Mouse (Mus musculus) small intestine, adult 2 months (tissue): ENCODE measurements around the gene Hoxd8. TPM values are rescaled to one million over a fixed set of nuclear protein-coding genes. Genes with fewer than 3 reads are reported as not detected.

Experiments
- H3K27ac ChIP-seq: fragments of 200-500 bp; 2 replicates; pipeline ENCODE4 v1.5.1; 2012; ENCODE audit warnings: low read depth, low read length, control low read depth, inconsistent platforms; ENCODE audit not compliant: insufficient read depth
- H3K27me3 ChIP-seq: fragments of 200-500 bp; 2 replicates; pipeline ENCODE4 v1.6.1; 2012; ENCODE audit warnings: mild to moderate bottlenecking, moderate library complexity, low read length, inconsistent platforms; ENCODE audit not compliant: control insufficient read depth, insufficient read depth
- H3K36me3 ChIP-seq: fragments of 200-500 bp; 2 replicates; pipeline ENCODE4 v1.6.1; 2012; ENCODE audit warnings: mild to moderate bottlenecking, low read length, control low read depth, inconsistent platforms; ENCODE audit not compliant: control insufficient read depth, insufficient read depth
- H3K4me1 ChIP-seq: fragments of 200-500 bp; 2 replicates; pipeline ENCODE4 v1.6.1; 2012; ENCODE audit warnings: low read length, inconsistent platforms, mixed read lengths; ENCODE audit not compliant: control insufficient read depth, insufficient read depth, insufficient read length
- H3K4me3 ChIP-seq: fragments of 200-500 bp; 2 replicates; pipeline ENCODE4 v1.5.1; 2012; ENCODE audit warnings: low read depth, mild to moderate bottlenecking, control low read depth, inconsistent platforms, low read length, moderate library complexity
- CTCF ChIP-seq: fragments of 200-500 bp; IDR thresholded peaks from 2 replicates; pipeline ENCODE4 v1.5.1; 2012; ENCODE audit warnings: low read depth, mild to moderate bottlenecking, control low read depth, inconsistent platforms, low read length, moderate library complexity, mixed read lengths; ENCODE audit not compliant: insufficient replicate concordance, insufficient read length; ENCODE audit errors: extremely low read depth
- POLR2A ChIP-seq: fragments of 200-500 bp; IDR thresholded peaks from 2 replicates; pipeline ENCODE4 v1.6.1; 2012; ENCODE audit warnings: low read depth, mild to moderate bottlenecking, control low read depth, inconsistent platforms, low read length, moderate library complexity
- WGBS: fragments of 180-500 bp; shearing (Covaris S2); methylation state at CpG from one replicate; pipeline ENCODE4 v1.1.7; 2018; 5-methylcytosine and 5-hydroxymethylcytosine counted together
- polyA plus RNA-seq: library from polyadenylated mRNA; depleted of rRNA; stranded (reverse); fragments of >200 nt; gene quantifications from 2 replicates; pipeline ENCODE4 v1.2.3, GENCODE M21; 2012

Gene Hoxd8
- polyA plus RNA-seq, 1 experiment: 3.1 TPM

GRCm38 (mm10) chr2:74721882-74722281, 17.5 kb downstream of the Hoxd8 start:
- Histone ChIP-seq H3K36me3 (no peaks in the 10 kb centered on the region), H3K4me1 (peaks cover 8% of the 10 kb centered on the region), H3K4me3 (no peak overlapping the region), H3K27me3 (peaks cover 15% of the 10 kb centered on the region), H3K27ac (no peak overlapping the region)
- WGBS: 5% methylated on average over 6 of the region's 6 CpGs
- TF ChIP-seq POLR2A (no peak), CTCF (no peak)

- 48% methylated on average over 8 of the region's 8 CpGs for WGBS
- peaks cover 25% of the 10 kb centered on the region for H3K27me3 ChIP-seq
- TF ChIP-seq POLR2A (no peak), CTCF (no peak)
- H3K27ac ChIP-seq: no peak overlapping the region
- peaks cover 10% of the 10 kb centered on the region for H3K4me1 ChIP-seq
- no peak overlapping the region for H3K4me3 ChIP-seq
- H3K36me3 ChIP-seq: no peaks in the 10 kb centered on the region
These were observed 18.5 kb downstream of the Hoxd8 start for GRCm38 (mm10) chr2:74722949-74723348.

- H3K4me3 ChIP-seq: no peak overlapping the region
- no peak for TF ChIP-seq CTCF
- no peak for TF ChIP-seq POLR2A
- peaks cover 10% of the 10 kb centered on the region for H3K4me1 ChIP-seq
- no peaks in the 10 kb centered on the region for H3K36me3 ChIP-seq
- peaks cover 31% of the 10 kb centered on the region for H3K27me3 ChIP-seq
- no peak overlapping the region for H3K27ac ChIP-seq
- 35% methylated on average over 7 of the region's 7 CpGs for WGBS
These were observed 20.0 kb downstream of the Hoxd8 start for GRCm38 (mm10) chr2:74724244-74725015.

GRCm38 (mm10) chr2:74725171-74725570, 20.8 kb downstream of the Hoxd8 start:
- H3K36me3 ChIP-seq: no peaks in the 10 kb centered on the region
- TF ChIP-seq POLR2A (no peak), CTCF (no peak)
- H3K4me1 ChIP-seq: peaks cover 10% of the 10 kb centered on the region
- WGBS: 41% methylated on average over 17 of the region's 17 CpGs
- no peak overlapping the region for H3K4me3 ChIP-seq
- H3K27ac ChIP-seq: no peak overlapping the region
- H3K27me3 ChIP-seq: peaks cover 32% of the 10 kb centered on the region

GRCm38 (mm10) chr2:74726551-74726950, 22.1 kb downstream of the Hoxd8 start, which contains the start of gene Gm28230:
Gene Gm28230 (plus strand): TSS chr2:74726728.
- WGBS: 48% methylated on average over 5 of the region's 5 CpGs
- Histone ChIP-seq H3K4me1 (peaks cover 6% of the 10 kb centered on the region), H3K27ac (no peak within 1 kb of the TSS), H3K27me3 (peaks cover 40% of the 10 kb centered on the region), H3K4me3 (peak within 1 kb of the TSS; percentile 23), H3K36me3 (no peaks in the 10 kb centered on the region)
- TF ChIP-seq POLR2A: no peak
- TF ChIP-seq CTCF: no peak

- H3K27me3 ChIP-seq: peaks cover 44% of the 10 kb centered on the region
- WGBS: 41% methylated on average over 43 of the region's 43 CpGs
- no peak overlapping the region for H3K27ac ChIP-seq
- no peaks in the 10 kb centered on the region for H3K36me3 ChIP-seq
- peaks cover 6% of the 10 kb centered on the region for H3K4me1 ChIP-seq
- peak overlapping the region; percentile 23 for H3K4me3 ChIP-seq
- TF ChIP-seq CTCF (no peak), POLR2A (no peak)
These were observed 22.7 kb downstream of the Hoxd8 start for GRCm38 (mm10) chr2:74726973-74727639.

GRCm38 (mm10) chr2:74727640-74728302, 23.4 kb downstream of the Hoxd8 start:
- peak overlapping the region; percentile 23; the same call in 1 of the 2 replicates for H3K4me3 ChIP-seq
- H3K27me3 ChIP-seq: peaks cover 49% of the 10 kb centered on the region
- TF ChIP-seq CTCF: no peak
- TF ChIP-seq POLR2A: no peak
- H3K36me3 ChIP-seq: no peaks in the 10 kb centered on the region
- H3K4me1 ChIP-seq: peaks cover 7% of the 10 kb centered on the region
- no peak overlapping the region for H3K27ac ChIP-seq
- WGBS: 30% methylated on average over 25 of the region's 25 CpGs
